Mouse (Mus musculus) thymus, adult 2 months (tissue): ENCODE results near the gene Snx19.

Source experiments
- CTCF ChIP-seq: fragments of 200-500 bp; IDR thresholded peaks from 2 replicates; pipeline ENCODE4 v1.5.1; 2012; ENCODE audit warnings: mild to moderate bottlenecking, control low read depth, low read length, moderate library complexity, borderline replicate concordance; ENCODE audit not compliant: control insufficient read depth, poor library complexity, insufficient read depth; ENCODE audit errors: extremely low read depth
- POLR2A ChIP-seq: fragments of 200-500 bp; IDR thresholded peaks from 2 replicates; pipeline ENCODE4 v1.6.1; 2012; ENCODE audit warnings: mild to moderate bottlenecking, low read length, control low read depth, moderate library complexity; ENCODE audit not compliant: control insufficient read depth, poor library complexity, insufficient read depth; ENCODE audit errors: extremely low read depth

DNA sequence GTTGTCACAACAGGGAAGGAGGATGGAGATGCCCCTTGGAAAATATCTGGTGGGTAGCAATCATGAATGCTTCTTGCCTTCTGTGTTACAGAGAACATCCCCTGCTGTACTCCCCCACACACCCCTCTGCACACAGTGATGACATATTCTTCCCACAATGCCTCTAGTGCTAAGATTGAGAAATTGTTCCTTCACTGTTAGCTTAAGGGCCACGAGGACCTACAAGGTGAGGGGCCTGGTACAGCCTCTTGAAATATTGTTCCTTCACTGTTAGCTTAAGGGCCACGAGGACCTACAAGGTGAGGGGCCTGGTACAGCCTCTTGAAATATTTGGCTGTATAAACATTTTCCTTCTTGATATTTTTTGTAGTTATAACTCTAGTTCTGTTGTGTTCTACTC, 14.9 kb downstream of the Snx19 start:
- TF ChIP-seq CTCF (no peak), POLR2A (no peak)
